ENCODE assay signal across 19 mouse cellular contexts in genomic region chr13:99979406-99979805, GRCm38 (mm10).
"Had no signal": no experiment of that assay in that cellular context is flagged by ENCODE, and none has a peak within 500 bp of the region (broad histone marks: within the 10 kb centered on the region; RNA-seq: fewer than 3 reads in every experiment).

No protein-coding gene starts in this region.

- DNase-seq: layer of hippocampus, adult 9-11 months; layer of hippocampus, postnatal 36 days; liver; liver, embryonic 13.5 days; liver, postnatal 0 days; lung, postnatal 14 days; retina, postnatal 1 day; right cerebral cortex, postnatal 14 days; thymus, adult 2 months; thymus, postnatal 25 days had no signal

- H3K4me2 ChIP-seq: limb, embryonic 12.5 days; liver, embryonic 13.5 days; lung, embryonic 15.5 days; midbrain, embryonic 12.5 days; neural tube, embryonic 13.5 days; stomach, embryonic 15.5 days had no signal

- H3K36me3 ChIP-seq: midbrain, embryonic 12.5 days; stomach, embryonic 15.5 days had no signal

- H3K9ac ChIP-seq: limb, embryonic 12.5 days; liver, embryonic 13.5 days; liver, postnatal 0 days; lung, embryonic 15.5 days; midbrain, embryonic 12.5 days; neural tube, embryonic 13.5 days; stomach, embryonic 15.5 days had no signal

- H3K27ac ChIP-seq: limb, embryonic 12.5 days; liver, embryonic 13.5 days; lung, embryonic 15.5 days; macrophage; midbrain, embryonic 12.5 days; neural tube, embryonic 13.5 days; stomach, embryonic 15.5 days had no signal

- H3K4me3 ChIP-seq: limb, embryonic 12.5 days; liver, embryonic 13.5 days; lung, embryonic 15.5 days; midbrain, embryonic 12.5 days; neural tube, embryonic 13.5 days; stomach, embryonic 15.5 days had no signal

- H3K9me3 ChIP-seq: limb, embryonic 12.5 days; liver, embryonic 13.5 days; lung, embryonic 15.5 days; midbrain, embryonic 12.5 days; neural tube, embryonic 13.5 days; stomach, embryonic 15.5 days had no signal

- ATAC-seq: hindbrain, embryonic 16.5 days; inflammation-experienced regulatory T-cells, adult 6 months; liver, postnatal 0 days; midbrain, embryonic 16.5 days had no signal

- H3K4me1 ChIP-seq: limb, embryonic 12.5 days; liver, embryonic 13.5 days; lung, embryonic 15.5 days; midbrain, embryonic 12.5 days; neural tube, embryonic 13.5 days; stomach, embryonic 15.5 days had no signal

- H3K27me3 ChIP-seq: limb, embryonic 12.5 days; liver, embryonic 13.5 days; lung, embryonic 15.5 days; midbrain, embryonic 12.5 days; neural tube, embryonic 13.5 days; stomach, embryonic 15.5 days had no signal
